8 mouse cellular contexts compared by ENCODE assay signal in genomic region chr16:55894893-55895650, GRCm38 (mm10). TPM values are rescaled to one million over a fixed set of nuclear protein-coding genes. Genes with fewer than 3 reads are reported as not detected.
DNase-seq lines count a peak whose midpoint lies in the region; ATAC-seq and TF ChIP-seq lines count a peak whose summit lies in the region.

Nxpe3 (minus strand) TSS chr16:55895285.

- POLR2A ChIA-PET in Patski (lab: Charles Lee), result interaction anchor here (1.3 kb wide), 1 partner anchor 8 kb away, joined by 3 read pairs; no protein-coding TSS in a partner anchor

- peak; percentile 92 for ATAC-seq in Patski
- ATAC-seq in hindbrain, embryonic 14.5 days (ENCODE audit: low FRiP score), result peak; percentile 96

- H3K9me3 ChIP-seq in hindbrain, embryonic 14.5 days (ENCODE audit: control insufficient read depth, low read length), result no peaks in the 10 kb centered on the region

- peaks cover 20% of the 10 kb centered on the region for H3K4me1 ChIP-seq in hindbrain, embryonic 14.5 days (replicated peaks; ENCODE audit: control insufficient read depth, insufficient read depth, low read length)

- peak within 1 kb of the TSS; percentile 77 for H3K4me2 ChIP-seq in hindbrain, embryonic 14.5 days (replicated peaks)

- peak within 1 kb of the TSS; percentile 84 for H3K4me3 ChIP-seq in hindbrain, embryonic 14.5 days (replicated peaks; ENCODE audit: low read length)

- in situ Hi-C loops in Patski (cut with MboI; ENCODE audit: low pct_unique_long_range_greater_than_20kb), result loop anchor here (25.0 kb wide), 1 partner anchor 1933 kb away; no protein-coding TSS in a partner anchor

- no peaks in the 10 kb centered on the region for H3K27me3 ChIP-seq in Patski
- H3K27me3 ChIP-seq in hindbrain, embryonic 14.5 days (ENCODE audit: control insufficient read depth, insufficient read depth, low read length), result no peaks in the 10 kb centered on the region

- DNase-seq in Patski (ENCODE audit: low read depth, low spot score), result peak; percentile 22
- peak; percentile 96 for DNase-seq in cerebellum, postnatal 10 days
- peak; percentile 82 to 89 for DNase-seq in frontal cortex, postnatal 14 days (ENCODE audit: low spot score in 2 of 2)
- peak; percentile 78 for DNase-seq in hindbrain, embryonic 14.5 days (ENCODE audit: low spot score)
- DNase-seq in layer of hippocampus, postnatal 36 days, result peak; percentile 93 to 94
- DNase-seq in lung, postnatal 36 days, result peak; percentile 92
- peak; percentile 94 for DNase-seq in retina, postnatal 1 day
- peak; percentile 74 for DNase-seq in urinary bladder, adult 2 months (ENCODE audit: low spot score)

- no peak for TF ChIP-seq CTCF in Patski (IDR thresholded peaks at IDR 0.05)

- 0 out of 2 replicates have a peak, but pooled peaks cover under 1% of the 10 kb centered on the region for H3K36me3 ChIP-seq in hindbrain, embryonic 14.5 days (replicated peaks; ENCODE audit: control insufficient read depth, insufficient read depth)

- peak within 1 kb of the TSS; percentile 88 for H3K27ac ChIP-seq in hindbrain, embryonic 14.5 days

- WGBS in hindbrain, embryonic 14.5 days, result under 1% methylated on average over 65 of the region's 74 CpGs

- CTCF ChIA-PET in Patski (lab: Charles Lee), result interaction anchor here (1.4 kb wide), 1 partner anchor 12 kb away, joined by 3 read pairs; no protein-coding TSS in a partner anchor

- H3K9ac ChIP-seq in hindbrain, embryonic 14.5 days, result peak within 1 kb of the TSS; percentile 91

RNA-seq across cellular contexts. Expression of gene Nxpe3, which starts in this region (rescaled TPM):
- polyA plus RNA-seq in Patski (2021), result 3.5 TPM
- polyA plus RNA-seq in hindbrain, embryonic 14.5 days (2014; fragmentation: Nextera tagmentation; extraction: Ambion mirVana), result 1.3 and 1.9 TPM in 2 replicates
- 10 to 100 TPM; 11.7 to 12.0 TPM for total RNA-seq in layer of hippocampus, postnatal 36 days (2021)
- polyA plus RNA-seq in urinary bladder, adult 2 months (2012; rRNA removed), result 3.9 and 4.4 TPM in 2 replicates

Comparison
In these comparisons a context has a peak if more than half of its experiments do, and no peak if none do; other contexts are left out.
1. Peak in every context shown above with its lines: DNase-seq, ATAC-seq, H3K4me3 ChIP-seq and H3K27ac ChIP-seq.
2. DNase-seq: peak in every context shown above with its lines; median percentile 96 in cerebellum, postnatal 10 days; 94 in retina, postnatal 1 day; 94 in layer of hippocampus, postnatal 36 days; 92 in lung, postnatal 36 days; 86 in frontal cortex, postnatal 14 days; 78 in hindbrain, embryonic 14.5 days; 74 in urinary bladder, adult 2 months; 22 in Patski.